Mouse (Mus musculus): ENCODE measurements around the gene Chrm3.
"Not testable (repeated sequence)": the region's sequence is repeated elsewhere in the genome, so short reads cannot be mapped to it uniquely, and the experiment has no call there.

The Chrm3 gene

GRCm38 (mm10) chr13:10360777-10361176 lies at the start of gene Chrm3:
Gene Chrm3, minus strand, starts transcription at chr13:10360847.
- DNase-seq (ENCODE audit: low spot score) = peak; percentile 5

- DNase-seq (ENCODE audit: low spot score) = no peak
Measured at GRCm38 (mm10) chr13:10394364-10394763, 33.7 kb upstream of the Chrm3 start.

GRCm38 (mm10) chr13:10375487-10375886 lies 14.8 kb upstream of the Chrm3 start:
- DNase-seq (ENCODE audit: low spot score) = not testable (repeated sequence)

GRCm38 (mm10) chr13:10360199-10360694 lies 400 bp downstream of the Chrm3 start:
- peak; percentile 3 for DNase-seq (ENCODE audit: low spot score)

- no peak for DNase-seq (ENCODE audit: low spot score)
Measured at GRCm38 (mm10) chr13:10359516-10360198, 990 bp downstream of the Chrm3 start.

GRCm38 (mm10) chr13:10355796-10356195 lies 4.9 kb downstream of the Chrm3 start:
- DNase-seq (ENCODE audit: low spot score) = no peak

GRCm38 (mm10) chr13:10354885-10355575 lies 5.6 kb downstream of the Chrm3 start:
- no peak for DNase-seq (ENCODE audit: low spot score)

GRCm38 (mm10) chr13:10352141-10352540 lies 8.5 kb downstream of the Chrm3 start:
- DNase-seq (ENCODE audit: low spot score) = no peak

GRCm38 (mm10) chr13:10344362-10344761 lies 16.3 kb downstream of the Chrm3 start:
- DNase-seq (ENCODE audit: low spot score) = no peak

GRCm38 (mm10) chr13:10335558-10335957 lies 25.1 kb downstream of the Chrm3 start:
- DNase-seq (ENCODE audit: low spot score) = no peak

- no peak for DNase-seq (ENCODE audit: low spot score)
Measured at GRCm38 (mm10) chr13:10332762-10333161, 27.9 kb downstream of the Chrm3 start.

GRCm38 (mm10) chr13:10309811-10310210 lies 50.8 kb downstream of the Chrm3 start:
- no peak for DNase-seq (ENCODE audit: low spot score)

- no peak for DNase-seq (ENCODE audit: low spot score)
Measured at GRCm38 (mm10) chr13:10295160-10295559, 65.5 kb downstream of the Chrm3 start.

- DNase-seq (ENCODE audit: low spot score) = no peak
Measured at GRCm38 (mm10) chr13:10284331-10284730, 76.3 kb downstream of the Chrm3 start.

GRCm38 (mm10) chr13:10274907-10275306 lies 85.7 kb downstream of the Chrm3 start:
- DNase-seq (ENCODE audit: low spot score) = no peak

GRCm38 (mm10) chr13:10263784-10264183 lies 96.9 kb downstream of the Chrm3 start:
- no peak for DNase-seq (ENCODE audit: low spot score)

- DNase-seq (ENCODE audit: low spot score) = no peak
Measured at GRCm38 (mm10) chr13:10253049-10253448, 107.6 kb downstream of the Chrm3 start.

GRCm38 (mm10) chr13:10251499-10252179 lies 109.0 kb downstream of the Chrm3 start:
- no peak for DNase-seq (ENCODE audit: low spot score)

- DNase-seq (ENCODE audit: low spot score) = no peak
Measured at GRCm38 (mm10) chr13:10244243-10244998, 116.2 kb downstream of the Chrm3 start.

GRCm38 (mm10) chr13:10240238-10240637 lies 120.4 kb downstream of the Chrm3 start:
- no peak for DNase-seq (ENCODE audit: low spot score)

- no peak for DNase-seq (ENCODE audit: low spot score)
Measured at GRCm38 (mm10) chr13:10239825-10240224, 120.8 kb downstream of the Chrm3 start.

- DNase-seq (ENCODE audit: low spot score) = no peak
Measured at GRCm38 (mm10) chr13:10237616-10238015, 123.0 kb downstream of the Chrm3 start.
